In genomic region chr19:40872955-40873665, GRCm38 (mm10) we compare ENCODE assay signal across 8 mouse cellular contexts. TPM values are rescaled to one million over a fixed set of nuclear protein-coding genes. Genes with fewer than 3 reads are reported as not detected.
DNase-seq lines count a peak whose midpoint lies in the region; ATAC-seq lines count a peak whose summit lies in the region.

No protein-coding gene starts in this region.

- 0 out of 2 replicates have a peak, but pooled peaks cover 5% of the 10 kb centered on the region for H3K9me3 ChIP-seq in intestine, embryonic 14.5 days (ENCODE audit: control insufficient read depth, low read length)
- H3K9me3 ChIP-seq in megakaryocyte, embryonic 14.5 days, result peaks cover 8% of the 10 kb centered on the region

- ATAC-seq in intestine, embryonic 14.5 days (replicated peaks; ENCODE audit: low FRiP score, low TSS enrichment, low read depth), result peak; percentile 97

- peaks cover 39% of the 10 kb centered on the region for H3K27me3 ChIP-seq in intestine, embryonic 14.5 days (replicated peaks; ENCODE audit: control insufficient read depth, insufficient read depth, low read length)
- peaks cover 3% of the 10 kb centered on the region for H3K27me3 ChIP-seq in megakaryocyte, embryonic 14.5 days (replicated peaks)

- DNase-seq in adrenal gland, postnatal 10 days, result peak; percentile 93
- DNase-seq in embryo, embryonic 9.5 days (ENCODE audit: extremely low spot score), result peak; percentile 95
- peak; percentile 76 for DNase-seq in gastrocnemius, postnatal 36 days
- peak; percentile 98 for DNase-seq in intestine, embryonic 14.5 days (ENCODE audit: low spot score)
- peak; percentile 71 to 91 for DNase-seq in left cerebral cortex, adult 9 months (ENCODE audit: low spot score in 2 of 2)
- peak; percentile 82 to 86 for DNase-seq in right cerebral cortex, adult 2 months (ENCODE audit: low spot score in 2 of 2)
- DNase-seq in urinary bladder, adult 2 months (ENCODE audit: low spot score), result peak; percentile 59

- peak overlapping the region; percentile 74 for H3K27ac ChIP-seq in intestine, embryonic 14.5 days (ENCODE audit: low read depth)

- intact Hi-C loops in gastrocnemius, postnatal 36 days (cut with DNase I), result loop anchor here (2.0 kb wide), 1 partner anchor 22 kb away; the partner anchor contains the start of gene Zfp518a

- peak overlapping the region; percentile 41 for H3K4me3 ChIP-seq in intestine, embryonic 14.5 days (ENCODE audit: low read depth, low read length)
- H3K4me3 ChIP-seq in megakaryocyte, embryonic 14.5 days (replicated peaks), result peak overlapping the region; percentile 84

- no peaks in the 10 kb centered on the region for H3K4me1 ChIP-seq in intestine, embryonic 14.5 days (replicated peaks; ENCODE audit: control insufficient read depth, insufficient read depth, low read length)
- peaks cover 25% of the 10 kb centered on the region for H3K4me1 ChIP-seq in megakaryocyte, embryonic 14.5 days

- no peaks in the 10 kb centered on the region for H3K36me3 ChIP-seq in intestine, embryonic 14.5 days (ENCODE audit: control insufficient read depth, insufficient read depth, low read length)
- no peaks in the 10 kb centered on the region for H3K36me3 ChIP-seq in megakaryocyte, embryonic 14.5 days (replicated peaks; ENCODE audit: low read length)

- WGBS in intestine, embryonic 14.5 days, result 3% methylated on average over 51 of the region's 51 CpGs

- peak overlapping the region; percentile 32 for H3K9ac ChIP-seq in intestine, embryonic 14.5 days (ENCODE audit: low read length)

- H3K4me2 ChIP-seq in intestine, embryonic 14.5 days (ENCODE audit: low read length), result peak overlapping the region; percentile 54

RNA-seq across cellular contexts. Expression of gene Zfp518a, which starts 21.4 kb away (rescaled TPM):
- total RNA-seq in adrenal gland, postnatal 10 days (2021), result 10 to 100 TPM; 12.0 to 15.2 TPM
- 1 to 10 TPM; 2.5 to 4.5 TPM for total RNA-seq in gastrocnemius, postnatal 36 days (2021)
- polyA plus RNA-seq in intestine, embryonic 14.5 days (2014; fragmentation: Nextera tagmentation; extraction: Ambion mirVana), result 15.9 and 16.4 TPM in 2 replicates
- 0.18 TPM in 1 of 2 replicates, not detected in the other for polyA plus RNA-seq in megakaryocyte, embryonic 14.5 days (2012; ENCODE audit: insufficient read depth, low replicate concordance)
- polyA plus RNA-seq in urinary bladder, adult 2 months (2012; rRNA removed), result 6.4 and 7.3 TPM in 2 replicates

RNA-seq across cellular contexts. Expression of gene Ccnj, which starts 42.0 kb away (rescaled TPM):
- 1 to 10 TPM; 6.4 to 8.2 TPM for total RNA-seq in adrenal gland, postnatal 10 days (2021)
- total RNA-seq in gastrocnemius, postnatal 36 days (2021), result 1 to 10 TPM; 2.4 to 3.3 TPM
- polyA plus RNA-seq in intestine, embryonic 14.5 days (2014; fragmentation: Nextera tagmentation; extraction: Ambion mirVana), result 10.3 and 11.4 TPM in 2 replicates
- 2.7 and 3.6 TPM in 2 replicates for polyA plus RNA-seq in megakaryocyte, embryonic 14.5 days (2012; ENCODE audit: insufficient read depth, low replicate concordance)
- 4.8 and 5.3 TPM in 2 replicates for polyA plus RNA-seq in urinary bladder, adult 2 months (2012; rRNA removed)

Comparison
In these comparisons a context has a peak if more than half of its experiments do, and no peak if none do; other contexts are left out.
1. Peak in every context shown above with its lines: DNase-seq, ATAC-seq, H3K4me3 ChIP-seq and H3K27ac ChIP-seq.